Mouse (Mus musculus): Measurements from ENCODE around the gene Hoxd3.

The Hoxd3 gene

DNA sequence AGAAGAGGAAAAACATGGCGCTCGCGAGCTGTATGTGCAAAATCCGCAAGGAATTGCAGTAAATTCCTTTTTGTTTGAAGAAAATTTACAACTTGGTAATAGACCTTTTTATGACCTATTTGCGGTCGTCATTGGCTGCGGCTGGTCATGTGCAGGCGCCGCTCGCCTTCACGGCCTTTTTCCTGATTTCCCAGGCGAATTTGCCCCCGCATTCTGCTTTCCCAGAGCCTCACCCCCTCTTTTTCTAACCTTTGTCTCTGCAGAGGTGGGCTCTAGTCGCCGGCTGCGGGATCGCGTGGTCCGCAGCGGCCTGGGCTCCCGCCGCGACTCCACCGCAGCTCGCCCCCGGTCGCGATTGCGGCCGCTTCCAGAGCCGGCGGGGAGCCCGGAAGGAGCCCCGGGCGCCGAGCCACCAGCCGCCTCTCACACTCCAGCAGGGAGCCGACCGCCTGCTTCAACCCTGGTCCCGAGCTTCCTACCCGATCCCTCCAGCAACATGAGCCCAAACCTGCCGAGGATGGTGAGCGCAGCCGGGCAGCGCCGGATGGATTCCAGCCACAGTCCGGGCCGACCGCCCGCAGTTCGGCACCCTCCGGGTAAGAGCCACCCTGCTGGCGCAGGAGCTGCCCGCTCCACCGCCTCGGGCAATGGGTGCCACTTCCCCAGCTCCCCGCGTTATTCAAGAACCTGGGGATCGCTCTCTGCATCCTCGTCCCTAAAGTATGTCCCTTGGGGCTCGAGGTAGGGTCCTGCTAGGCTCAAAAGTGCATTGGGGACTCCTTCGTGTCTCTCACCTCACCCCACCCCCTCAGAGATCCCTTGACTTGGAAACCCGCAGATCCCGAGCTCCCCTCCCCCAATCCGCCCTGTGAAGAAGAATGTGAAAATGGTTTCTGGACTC is at the start of gene Hoxd3, which contains the start of gene Hoxd4:
TSS of gene Hoxd3 (plus strand) at position 207 of the 901 bp plus-strand sequence.
TSS of gene Hoxd4 (plus strand) at position 209 of the 901 bp plus-strand sequence.
- peak; percentile 76 for DNase-seq (ENCODE audit: low read depth)

DNA sequence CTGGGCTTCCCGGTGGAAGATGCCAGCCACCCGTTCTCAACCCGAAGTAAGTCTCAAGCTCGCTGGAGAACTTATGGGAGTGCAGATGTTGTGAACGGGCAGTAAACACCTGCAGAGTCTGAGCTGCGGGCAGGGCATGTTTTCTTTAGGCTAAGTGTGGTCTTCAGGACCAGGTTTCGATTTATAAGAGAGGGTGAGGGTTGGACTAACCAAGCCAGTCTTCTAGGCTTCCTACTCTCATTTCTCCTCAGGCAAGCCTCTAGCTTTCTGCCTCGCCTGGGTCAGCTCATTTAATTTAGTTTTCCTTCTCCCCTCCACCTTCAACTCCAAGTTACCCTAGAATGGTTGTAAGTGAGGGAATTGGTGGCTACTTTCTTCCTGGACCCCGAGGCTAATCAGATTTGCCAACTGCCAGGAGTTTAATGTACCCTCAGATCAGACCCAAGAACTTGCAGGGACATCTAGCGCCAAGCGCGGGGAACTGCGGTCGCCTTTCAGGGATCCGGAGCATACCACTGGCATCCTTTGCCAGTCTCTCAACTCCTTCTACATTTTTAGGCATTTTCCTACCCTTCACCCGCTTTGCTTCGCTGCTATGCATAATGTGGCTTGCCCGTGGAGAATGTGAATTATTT is 48.3 kb upstream of the Hoxd3 start:
- peak; percentile 81 for DNase-seq (ENCODE audit: low read depth)

DNA sequence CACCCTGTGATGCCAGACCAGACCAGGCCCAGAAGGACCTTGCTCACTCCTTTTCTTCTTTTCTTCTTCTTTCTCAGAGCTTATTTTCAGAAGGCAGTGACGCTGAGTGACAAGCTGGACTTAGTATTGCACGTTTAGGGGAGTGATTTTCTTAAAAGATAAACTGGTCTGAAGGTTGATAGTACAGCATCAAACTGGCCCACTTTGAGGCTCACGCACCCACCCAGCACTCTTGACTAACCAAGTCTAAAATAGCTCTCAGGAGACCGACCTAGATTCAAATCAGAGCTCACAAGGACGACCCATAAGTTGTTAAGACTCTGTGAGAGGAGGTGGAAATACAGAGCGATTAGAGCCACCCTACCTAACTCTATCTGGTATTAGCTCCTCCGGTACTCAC is 45.3 kb upstream of the Hoxd3 start:
- no peak for DNase-seq (ENCODE audit: low read depth)

DNA sequence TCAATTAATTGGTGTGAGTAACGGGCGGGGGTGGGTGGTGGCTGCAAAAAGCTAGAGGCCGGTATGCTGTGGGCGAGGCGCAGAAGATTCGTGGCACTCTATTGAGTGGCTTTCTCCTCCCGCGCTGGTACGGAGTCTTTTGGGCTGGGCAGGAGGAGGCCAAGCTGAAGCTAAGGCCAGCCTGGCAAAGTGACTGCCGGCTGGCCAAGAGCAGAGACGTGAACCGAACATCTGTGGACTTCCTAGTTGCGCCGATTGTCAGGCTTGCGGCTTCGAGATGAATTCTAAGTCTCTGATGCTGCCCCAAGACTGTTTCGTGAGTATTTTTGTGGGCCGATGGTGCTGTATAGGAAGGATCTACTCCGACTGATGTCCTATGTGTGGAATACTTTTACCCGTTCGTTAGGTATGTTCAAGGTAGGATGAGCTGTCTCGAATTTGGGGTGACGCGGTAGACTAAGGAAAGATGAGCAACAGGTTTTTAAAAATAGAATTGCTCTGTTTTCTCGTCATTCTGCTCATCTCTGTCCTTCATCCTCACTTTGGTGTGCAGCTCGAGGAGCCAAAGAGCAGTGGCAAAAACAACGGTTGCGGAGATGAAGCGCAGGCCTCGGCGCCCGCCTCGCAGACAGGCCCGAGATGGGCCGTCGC is 44.4 kb upstream of the Hoxd3 start:
- DNase-seq (ENCODE audit: low read depth), result no peak

DNA sequence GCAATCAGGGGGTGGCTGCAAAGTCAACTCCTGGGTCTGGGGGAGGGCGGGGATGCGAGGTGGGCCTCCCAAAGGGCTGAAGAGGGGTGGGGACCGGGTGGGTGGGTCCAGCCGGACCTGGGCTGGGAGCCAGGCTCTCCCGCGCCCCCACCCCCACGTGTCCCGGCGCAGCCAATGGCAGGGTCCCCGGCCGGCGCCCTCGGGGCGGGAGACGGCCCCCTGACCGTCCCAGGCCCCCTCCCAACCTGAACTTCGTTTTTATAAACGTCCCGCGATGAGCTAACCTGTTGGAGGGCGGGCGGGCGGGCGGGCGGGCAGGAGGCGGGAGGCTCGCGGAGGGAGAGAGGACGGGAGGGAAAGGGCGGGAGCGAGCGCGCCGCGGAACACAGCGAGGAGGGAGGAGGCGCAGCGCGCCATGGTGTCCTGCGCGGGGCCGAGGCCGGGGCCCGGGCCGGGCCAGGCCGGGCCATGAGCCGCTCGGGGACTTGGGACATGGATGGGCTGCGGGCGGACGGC is 43.8 kb upstream of the Hoxd3 start, which contains the start of gene Hoxd13:
TSS of gene Hoxd13 (plus strand) at position 469 of the 516 bp plus-strand sequence.
- no peak for DNase-seq (ENCODE audit: low read depth)

DNA sequence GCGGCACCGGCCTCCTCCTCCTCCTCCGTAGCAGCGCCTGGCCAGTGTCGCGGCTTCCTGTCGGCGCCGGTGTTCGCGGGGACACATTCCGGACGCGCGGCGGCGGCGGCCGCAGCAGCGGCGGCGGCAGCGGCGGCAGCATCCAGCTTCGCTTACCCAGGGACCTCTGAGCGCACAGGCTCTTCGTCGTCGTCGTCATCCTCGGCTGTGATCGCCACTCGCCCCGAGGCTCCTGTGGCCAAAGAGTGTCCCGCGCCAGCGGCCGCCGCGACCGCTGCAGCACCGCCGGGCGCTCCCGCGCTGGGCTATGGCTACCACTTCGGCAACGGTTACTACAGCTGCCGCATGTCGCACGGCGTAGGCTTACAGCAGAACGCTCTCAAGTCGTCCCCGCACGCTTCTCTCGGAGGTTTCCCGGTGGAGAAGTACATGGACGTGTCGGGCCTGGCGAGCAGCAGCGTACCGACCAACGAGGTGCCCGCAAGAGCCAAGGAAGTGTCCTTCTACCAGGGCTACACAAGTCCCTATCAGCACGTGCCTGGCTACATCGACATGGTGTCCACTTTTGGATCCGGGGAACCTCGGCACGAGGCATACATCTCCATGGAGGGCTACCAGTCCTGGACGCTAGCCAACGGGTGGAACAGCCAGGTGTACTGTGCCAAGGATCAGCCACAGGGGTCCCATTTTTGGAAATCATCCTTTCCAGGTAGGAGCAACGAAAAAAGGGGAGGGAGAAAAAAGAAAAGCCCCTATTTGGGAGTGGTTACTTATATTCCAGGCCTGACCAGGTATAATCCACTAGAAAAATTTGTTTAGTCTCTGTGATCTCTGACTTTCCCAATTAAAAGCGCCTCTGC is 43.1 kb upstream of the Hoxd3 start:
- DNase-seq (ENCODE audit: low read depth), result no peak

DNA sequence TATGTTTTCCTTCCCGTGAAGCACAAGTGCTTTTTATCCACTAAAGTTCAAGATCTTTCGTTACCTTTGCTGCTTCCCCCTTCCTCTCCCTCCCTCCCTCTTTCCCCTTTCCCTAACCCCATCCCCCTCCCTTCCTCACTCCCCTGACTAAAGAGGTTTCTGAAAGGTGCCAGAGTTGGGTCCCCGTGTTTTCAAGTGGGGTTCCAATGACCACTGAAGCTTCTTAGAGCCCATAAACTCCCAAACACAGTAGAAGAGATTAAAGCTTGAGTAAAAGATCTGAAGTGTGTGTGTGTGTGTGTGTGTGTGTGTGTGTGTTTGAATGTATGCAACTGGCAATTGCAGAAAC is 42.5 kb upstream of the Hoxd3 start:
- DNase-seq (ENCODE audit: low read depth), result no peak

DNA sequence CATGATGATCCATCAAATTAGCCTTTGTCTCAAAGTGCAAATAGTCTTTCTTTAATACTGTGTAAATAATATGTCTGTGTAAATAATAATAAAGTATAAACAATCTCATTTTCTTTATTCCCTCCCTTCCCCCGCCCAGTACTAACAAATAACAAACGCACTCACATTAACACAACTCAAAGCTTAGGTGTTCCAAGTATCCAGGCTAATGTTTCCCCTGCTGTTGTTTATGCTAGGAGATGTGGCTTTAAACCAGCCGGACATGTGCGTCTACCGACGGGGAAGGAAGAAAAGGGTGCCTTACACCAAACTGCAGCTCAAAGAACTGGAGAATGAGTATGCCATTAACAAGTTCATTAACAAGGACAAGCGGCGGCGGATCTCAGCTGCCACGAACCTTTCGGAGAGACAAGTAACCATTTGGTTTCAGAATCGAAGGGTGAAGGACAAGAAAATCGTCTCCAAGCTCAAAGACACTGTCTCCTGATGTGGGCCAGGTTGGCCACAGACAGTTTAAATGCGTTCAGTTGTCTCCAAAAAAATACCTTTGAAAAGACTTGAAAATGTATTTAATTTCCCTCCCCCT is 42.0 kb upstream of the Hoxd3 start:
- DNase-seq (ENCODE audit: low read depth), result no peak

DNA sequence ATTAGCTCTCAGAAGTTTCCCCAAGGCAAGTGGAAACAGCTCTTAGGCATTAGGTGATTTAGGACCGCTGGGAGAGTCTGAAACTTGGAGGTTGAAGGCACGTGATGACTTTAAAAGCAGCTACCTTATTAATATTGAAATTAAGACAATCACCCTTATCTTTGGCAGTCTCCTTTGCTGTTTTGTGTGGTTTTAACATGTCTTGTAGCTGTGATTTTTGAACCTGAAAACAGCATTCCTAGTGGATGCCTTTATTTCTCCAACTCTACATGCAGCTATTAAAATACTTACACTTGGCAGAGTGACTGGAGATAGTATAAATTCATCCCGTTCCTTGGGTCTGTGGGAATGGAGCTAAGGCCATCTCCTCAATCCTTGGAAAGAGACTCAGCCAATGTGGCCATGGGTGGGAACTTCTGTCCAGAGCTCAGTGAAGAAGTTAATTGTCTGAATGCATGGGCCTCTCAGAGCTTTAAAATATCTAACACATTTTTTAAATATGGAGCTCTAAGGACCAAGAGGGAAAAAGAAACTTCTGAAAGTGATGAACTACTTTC is 41.0 kb upstream of the Hoxd3 start:
- DNase-seq (ENCODE audit: low read depth), result no peak

DNA sequence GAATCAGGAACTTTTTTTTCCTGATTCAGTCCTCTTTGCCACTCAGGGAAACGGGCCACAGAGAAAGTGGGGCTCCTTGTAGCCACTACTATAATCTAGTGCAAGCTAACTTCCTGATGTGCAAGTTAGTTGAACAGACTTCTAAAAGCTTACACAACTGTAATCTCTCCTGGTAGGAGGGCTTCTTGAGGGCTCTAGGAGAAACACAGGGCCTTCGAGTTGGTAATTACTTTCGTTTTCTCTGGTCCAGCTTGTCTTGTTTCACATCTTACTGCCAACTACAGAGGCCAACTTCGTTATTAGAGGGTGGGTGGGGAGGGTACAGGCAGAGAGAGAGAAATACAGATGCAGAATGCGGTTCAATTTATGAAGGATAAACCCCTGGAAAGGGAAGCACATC is 39.9 kb upstream of the Hoxd3 start:
- no peak for DNase-seq (ENCODE audit: low read depth)

DNA sequence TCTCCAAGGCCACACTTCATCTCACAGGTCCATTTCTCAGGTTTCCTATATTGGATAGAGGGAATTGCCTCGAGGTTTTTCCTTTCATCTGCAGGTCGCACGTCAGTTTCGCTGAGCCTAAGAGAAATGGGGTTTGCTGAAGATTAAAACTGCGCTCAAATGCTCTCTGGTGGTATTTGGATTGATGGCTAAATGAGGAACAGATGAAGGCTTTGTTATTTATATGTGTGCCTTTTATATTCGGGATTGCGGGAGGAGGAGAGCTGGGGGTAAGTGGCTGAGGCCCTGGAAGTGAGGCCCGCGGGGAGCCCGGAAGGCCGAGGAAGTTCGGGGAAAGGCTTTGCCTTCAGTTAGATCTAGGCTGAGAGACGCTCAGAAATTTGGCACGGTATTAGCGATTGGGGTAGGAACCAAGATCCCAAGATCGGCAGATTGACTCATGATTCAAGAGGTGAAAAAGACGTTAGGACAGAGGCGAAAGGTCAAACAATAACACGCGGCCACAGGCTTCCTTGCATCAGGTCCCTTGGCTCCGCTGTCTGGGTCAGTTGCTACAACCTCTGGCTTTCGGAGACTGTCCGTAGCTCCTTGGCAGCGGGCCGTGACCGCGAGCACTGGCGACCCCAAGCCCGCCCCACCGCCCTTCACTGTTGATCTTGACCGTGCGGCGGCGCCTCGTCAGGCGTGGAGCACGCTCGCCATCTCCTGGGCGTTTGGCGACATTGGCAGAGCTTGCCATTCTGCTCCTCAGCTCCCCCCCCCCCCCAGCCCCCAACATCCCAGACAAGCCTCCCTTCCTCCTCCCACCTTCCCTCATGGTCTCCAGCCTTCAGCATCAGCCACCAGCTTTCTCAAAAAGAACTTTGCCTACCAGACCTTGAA is 39.0 kb upstream of the Hoxd3 start:
- peak; percentile 76 for DNase-seq (ENCODE audit: low read depth)

DNA sequence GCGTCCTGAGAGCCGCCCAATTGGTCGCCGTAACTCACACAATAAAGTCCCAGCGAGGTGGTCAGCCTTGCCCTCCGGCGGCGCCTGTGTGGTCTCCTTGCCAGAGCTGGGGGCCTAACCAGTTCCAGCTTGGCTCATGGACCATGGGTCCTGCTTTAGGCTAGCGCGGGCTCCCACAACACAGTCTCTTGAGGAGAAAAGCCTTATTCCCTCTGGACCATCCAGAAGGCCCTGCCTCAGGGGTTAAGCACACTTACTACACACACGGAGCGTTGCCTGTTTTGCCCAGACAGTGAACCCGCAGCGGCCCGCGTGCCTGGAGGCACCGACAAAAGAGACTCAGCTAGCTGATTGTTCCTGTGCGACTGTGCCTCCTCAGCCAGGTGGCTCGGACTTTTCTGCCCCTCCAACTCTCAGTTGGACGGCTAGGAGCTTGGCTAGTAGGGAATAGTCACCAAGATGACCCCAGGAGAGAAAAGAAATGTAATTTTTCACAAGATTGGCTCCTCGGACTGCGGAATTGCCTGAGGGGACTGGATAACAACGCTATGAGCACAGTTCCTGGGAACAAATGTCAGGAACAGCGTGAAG is 37.8 kb upstream of the Hoxd3 start:
- DNase-seq (ENCODE audit: low read depth), result no peak

DNA sequence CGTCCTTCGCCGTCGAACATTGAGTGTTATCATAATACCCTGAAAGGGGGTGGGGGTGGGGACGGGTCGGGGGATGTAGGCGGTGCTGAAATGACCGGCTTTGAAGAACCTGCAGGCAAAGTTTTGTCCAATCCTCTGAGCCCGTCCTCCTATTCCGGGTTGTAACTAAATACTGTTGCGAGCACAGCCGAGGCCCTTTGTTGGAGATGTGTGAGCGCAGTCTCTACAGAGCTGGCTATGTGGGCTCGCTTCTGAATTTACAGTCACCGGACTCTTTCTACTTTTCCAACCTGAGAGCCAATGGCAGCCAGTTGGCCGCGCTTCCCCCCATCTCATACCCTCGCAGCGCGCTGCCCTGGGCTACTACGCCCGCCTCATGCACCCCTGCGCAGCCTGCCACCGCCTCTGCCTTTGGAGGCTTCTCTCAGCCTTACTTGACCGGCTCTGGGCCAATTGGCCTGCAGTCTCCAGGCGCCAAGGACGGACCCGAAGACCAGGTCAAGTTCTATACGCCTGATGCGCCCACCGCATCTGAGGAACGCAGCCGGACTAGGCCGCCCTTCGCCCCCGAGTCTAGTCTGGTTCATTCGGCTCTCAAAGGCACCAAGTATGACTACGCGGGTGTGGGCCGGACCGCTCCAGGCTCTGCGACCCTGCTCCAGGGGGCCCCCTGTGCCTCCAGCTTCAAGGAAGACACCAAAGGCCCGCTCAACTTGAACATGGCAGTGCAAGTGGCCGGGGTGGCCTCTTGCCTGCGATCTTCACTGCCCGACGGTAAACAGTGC is 36.7 kb upstream of the Hoxd3 start, which contains the start of gene Hoxd12:
TSS of gene Hoxd12 (plus strand) at position 133 of the 785 bp plus-strand sequence.
- DNase-seq (ENCODE audit: low read depth), result no peak

DNA sequence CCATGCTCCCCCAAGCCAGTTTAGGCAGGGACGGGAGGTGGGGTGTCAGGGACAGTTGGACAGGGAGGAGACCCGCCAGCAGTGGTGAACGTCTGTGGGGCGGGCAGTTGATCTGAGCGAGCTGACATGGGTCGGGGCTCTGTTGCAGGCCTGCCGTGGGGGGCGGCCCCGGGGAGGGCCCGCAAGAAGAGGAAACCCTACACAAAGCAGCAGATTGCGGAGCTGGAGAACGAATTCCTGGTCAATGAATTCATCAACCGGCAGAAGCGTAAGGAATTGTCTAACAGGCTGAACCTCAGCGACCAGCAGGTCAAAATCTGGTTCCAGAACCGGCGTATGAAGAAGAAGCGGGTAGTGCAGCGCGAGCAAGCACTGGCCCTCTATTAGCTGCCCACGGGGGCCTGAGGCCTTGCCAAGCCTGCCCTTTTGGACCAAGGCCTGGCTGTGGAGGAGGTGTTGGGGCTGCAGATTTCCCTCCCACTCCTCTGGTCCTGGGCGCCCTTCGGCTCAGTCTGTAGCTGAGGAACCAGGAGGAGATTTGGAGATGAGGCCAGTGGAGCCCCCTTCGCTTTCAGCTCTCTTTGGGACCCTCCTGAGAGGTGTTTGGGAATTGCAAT is 36.0 kb upstream of the Hoxd3 start:
- DNase-seq (ENCODE audit: low read depth), result no peak

DNA sequence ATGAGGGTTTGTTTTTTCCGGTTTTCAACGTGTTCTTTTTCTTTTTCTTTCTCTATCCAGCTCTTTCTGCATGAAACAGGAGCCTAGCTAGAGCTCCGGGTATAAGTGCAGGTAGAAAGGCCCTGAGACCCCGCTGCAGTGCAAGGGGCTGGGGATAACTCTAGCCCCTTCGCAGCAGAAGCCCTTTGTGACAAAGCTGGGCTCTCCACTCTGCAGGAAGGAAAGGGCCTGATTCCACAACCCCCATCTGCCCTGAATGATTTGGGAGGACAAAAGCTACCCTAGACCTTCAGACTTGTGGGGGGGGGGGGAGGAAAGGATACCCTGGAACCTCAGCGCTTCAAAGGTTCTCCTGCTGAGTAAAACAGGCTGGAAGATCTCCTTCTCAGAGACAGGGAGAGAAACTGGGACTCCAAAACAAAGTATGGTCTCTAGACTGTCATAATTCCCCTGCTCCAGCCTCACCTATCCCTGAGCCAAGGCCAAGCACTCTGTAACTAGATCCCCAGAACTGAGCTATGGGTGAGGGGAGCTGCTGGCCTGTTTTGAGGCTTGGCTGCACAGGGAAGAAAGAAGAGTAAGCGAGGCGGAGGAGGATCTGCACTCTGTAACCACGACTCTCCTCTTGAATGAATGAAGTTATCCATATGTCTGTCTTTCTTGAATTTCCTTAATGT is 35.2 kb upstream of the Hoxd3 start:
- no peak for DNase-seq (ENCODE audit: low read depth)

DNA sequence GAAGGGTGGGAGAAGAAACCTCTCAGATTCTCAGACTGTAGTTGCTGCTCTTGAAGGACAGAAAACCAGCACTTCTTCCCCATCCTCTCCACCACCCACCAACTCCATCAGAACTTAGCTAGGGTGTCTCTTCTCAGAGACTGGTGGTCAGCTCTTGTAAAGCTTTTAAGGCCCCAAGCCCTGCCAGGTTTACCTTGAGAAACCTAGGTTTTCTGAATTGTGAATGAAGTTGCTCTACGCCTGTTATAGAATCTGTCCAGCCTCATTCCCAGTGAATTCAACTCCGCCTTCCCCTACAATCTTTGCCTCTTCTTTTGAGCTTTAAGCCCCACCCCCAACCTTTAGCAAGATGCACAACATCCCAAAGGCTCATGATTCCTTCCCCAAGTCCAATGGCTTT is 34.6 kb upstream of the Hoxd3 start:
- no peak for DNase-seq (ENCODE audit: low read depth)

DNA sequence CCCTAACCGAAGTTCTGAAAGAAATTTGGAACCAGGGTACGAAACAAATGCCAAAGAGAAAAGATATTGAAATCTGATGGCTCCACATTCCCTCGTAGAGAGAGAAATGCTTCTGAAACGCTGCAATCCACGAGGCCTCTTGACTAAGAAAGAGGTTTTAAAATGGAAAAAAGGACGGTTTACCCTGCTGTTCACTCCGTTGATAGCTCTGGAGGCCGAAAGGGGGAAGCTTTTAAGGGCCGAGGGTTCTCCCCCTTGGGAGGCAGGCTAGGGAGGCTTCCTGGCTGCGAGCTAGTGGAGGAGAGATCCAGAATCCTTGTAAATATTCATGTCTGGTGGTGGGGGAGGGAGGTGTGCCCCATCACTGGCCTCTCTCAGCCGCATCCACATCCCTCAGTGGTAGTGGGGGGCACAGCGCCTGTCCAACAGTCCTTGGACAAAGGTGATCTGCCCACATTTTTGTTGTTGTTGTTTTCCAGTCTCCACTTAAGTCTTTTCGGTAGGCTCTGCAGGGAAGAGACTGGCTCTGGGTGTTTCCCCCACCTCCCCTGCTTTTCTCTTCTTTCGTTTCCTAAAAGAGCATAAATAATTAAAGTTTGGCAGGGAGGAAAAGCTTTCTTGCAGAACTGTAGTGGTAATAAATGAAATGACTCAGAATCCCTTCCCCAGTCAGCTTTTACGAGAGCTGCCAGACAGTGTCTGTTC is 32.7 kb upstream of the Hoxd3 start, which contains the start of gene Hoxd11:
TSS of gene Hoxd11 (plus strand) at position 667 of the 705 bp plus-strand sequence.
- DNase-seq (ENCODE audit: low read depth), result peak; percentile 20
